Mouse (Mus musculus) midbrain, embryonic 11.5 days (tissue): ENCODE measurements around the gene Gm6040. TPM values are rescaled to one million over a fixed set of nuclear protein-coding genes. Genes with fewer than 3 reads are reported as not detected.

Experiments used
- ATAC-seq: fragments of 200-750 bp; cut with Nextera tagmentation; 2 replicates; pipeline ENCODE4 v1.8.0; 2017; ENCODE audit warnings: moderate TSS enrichment, moderate library complexity; ENCODE audit not compliant: low FRiP score
- DNase-seq: peaks from one replicate; pipeline ENCODE4 v3.0.0; 2015; ENCODE audit warnings: low spot score; ENCODE audit errors: missing footprints
- H3K27ac ChIP-seq: fragments of 300-500 bp; sonication (generic); 2 replicates; pipeline ENCODE4 v1.5.1; 2014; ENCODE audit warnings: low read depth, low read length
- H3K27me3 ChIP-seq: fragments of 300-500 bp; sonication (generic); 2 replicates; pipeline ENCODE4 v1.6.1; 2014; ENCODE audit warnings: mild to moderate bottlenecking, low read length, moderate library complexity, mixed read lengths; ENCODE audit not compliant: control insufficient read depth, insufficient read depth
- H3K36me3 ChIP-seq: fragments of 300-500 bp; sonication (generic); 2 replicates; pipeline ENCODE4 v1.6.1; 2014; ENCODE audit warnings: mild to moderate bottlenecking, low read length, moderate library complexity, mixed read lengths; ENCODE audit not compliant: control insufficient read depth, insufficient read depth
- H3K4me1 ChIP-seq: fragments of 300-500 bp; sonication (generic); 2 replicates; pipeline ENCODE4 v1.6.1; 2014; ENCODE audit warnings: low read length; ENCODE audit not compliant: control insufficient read depth, insufficient read depth
- H3K4me2 ChIP-seq: fragments of 300-500 bp; sonication (generic); 2 replicates; pipeline ENCODE4 v1.6.1; 2014; ENCODE audit warnings: mild to moderate bottlenecking, moderate library complexity
- H3K4me3 ChIP-seq: fragments of 300-500 bp; sonication (generic); 2 replicates; pipeline ENCODE4 v1.5.1; 2014; ENCODE audit warnings: low read depth, low read length
- H3K9ac ChIP-seq: fragments of 300-500 bp; sonication (generic); 2 replicates; pipeline ENCODE4 v1.6.1; 2014; ENCODE audit warnings: low read length
- H3K9me3 ChIP-seq: fragments of 300-500 bp; sonication (generic); 2 replicates; pipeline ENCODE4 v1.6.1; 2016; ENCODE audit warnings: low read length; ENCODE audit not compliant: control insufficient read depth
- WGBS: fragments of 180-500 bp; shearing (Covaris S2); extraction: QIAGEN DNeasy Blood & Tissue Kit; methylation state at CpG from one replicate; pipeline ENCODE4 v1.1.7; 2014; 5-methylcytosine and 5-hydroxymethylcytosine counted together
- polyA plus RNA-seq: library from polyadenylated mRNA; unstranded; fragments of >200 nt; fragmentation: Nextera tagmentation; extraction: Ambion mirVana; gene quantifications from 2 replicates; pipeline ENCODE4 v1.2.1, GENCODE M21; 2014

Gene Gm6040
- polyA plus RNA-seq, result not detected in 2 replicates

GRCm38 (mm10) chr8:20921971-20922370 is at the start of gene Gm6040:
Gene Gm6040, minus strand, starts transcription at chr8:20922071.
- Histone ChIP-seq H3K27ac (no peak within 1 kb of the TSS), H3K4me2 (no peak within 1 kb of the TSS), H3K9me3 (peaks cover 23% of the 10 kb centered on the region; the same call in 1 of the 2 replicates), H3K9ac (no peak within 1 kb of the TSS), H3K4me1 (no peaks in the 10 kb centered on the region), H3K36me3 (no peaks in the 10 kb centered on the region), H3K4me3 (no peak within 1 kb of the TSS), H3K27me3 (no peaks in the 10 kb centered on the region)
- no peak for ATAC-seq
- DNase-seq, result no peak
- WGBS, result 79% methylated on average over 3 of the region's 3 CpGs

GRCm38 (mm10) chr8:20964531-20964930 is 42.7 kb upstream of the Gm6040 start:
- ATAC-seq, result no peak
- Histone ChIP-seq H3K9me3 (peaks cover 3% of the 10 kb centered on the region; the same call in 1 of the 2 replicates), H3K4me1 (no peaks in the 10 kb centered on the region), H3K9ac (no peak overlapping the region), H3K27me3 (no peaks in the 10 kb centered on the region), H3K36me3 (no peaks in the 10 kb centered on the region), H3K27ac (no peak overlapping the region), H3K4me2 (no peak overlapping the region), H3K4me3 (no peak overlapping the region)
- WGBS, result 86% methylated on average over 2 of the region's 2 CpGs
- DNase-seq, result no peak

GRCm38 (mm10) chr8:20944610-20945009 is 22.7 kb upstream of the Gm6040 start, which contains the start of gene AY761185:
Gene AY761185, minus strand, starts transcription at chr8:20944710.
- no peak for ATAC-seq
- Histone ChIP-seq H3K9me3 (peaks cover 5% of the 10 kb centered on the region), H3K4me1 (no peaks in the 10 kb centered on the region)

DNA sequence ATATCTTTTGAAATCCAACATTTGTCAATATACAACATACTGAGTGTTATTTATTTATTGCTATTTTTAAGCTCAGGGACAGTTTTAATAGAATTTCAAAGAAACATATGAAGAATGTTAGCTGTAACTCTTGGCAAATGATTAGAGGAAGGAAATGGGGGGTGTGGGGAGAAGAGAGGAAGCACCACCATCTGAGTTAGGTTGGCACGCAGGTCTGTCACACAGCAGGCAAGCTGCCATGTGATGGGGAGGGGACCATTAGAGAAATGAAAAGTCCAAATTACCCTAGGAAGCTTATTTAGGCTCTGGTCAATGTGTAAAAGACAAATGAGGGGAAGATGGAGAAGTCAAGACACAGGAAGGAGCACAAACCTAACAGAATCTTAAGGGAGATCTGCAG is 9.6 kb downstream of the Gm6040 start:
- DNase-seq (no peak), ATAC-seq (no peak)
- H3K4me1 ChIP-seq, result no peaks in the 10 kb centered on the region
- H3K4me3 ChIP-seq, result no peak overlapping the region
- H3K9me3 ChIP-seq, result peaks cover 4% of the 10 kb centered on the region; the same call in 1 of the 2 replicates
- no peaks in the 10 kb centered on the region for H3K36me3 ChIP-seq
- H3K27me3 ChIP-seq, result no peaks in the 10 kb centered on the region
- H3K4me2 ChIP-seq, result no peak overlapping the region
- H3K27ac ChIP-seq, result no peak overlapping the region
- 80% methylated on average over 1 of the region's 1 CpGs for WGBS
- no peak overlapping the region for H3K9ac ChIP-seq

More at GRCm38 (mm10) chr8:20944610-20945009, 22.7 kb upstream of the Gm6040 start, which contains the start of gene AY761185:
- Histone ChIP-seq H3K4me3 (no peak within 1 kb of the TSS), H3K4me2 (no peak within 1 kb of the TSS), H3K27me3 (no peaks in the 10 kb centered on the region), H3K9ac (no peak within 1 kb of the TSS), H3K27ac (no peak within 1 kb of the TSS), H3K36me3 (no peaks in the 10 kb centered on the region)
- DNase-seq, result no peak
- WGBS, result 76% methylated on average over 3 of the region's 3 CpGs

GRCm38 (mm10) chr8:20908256-20908655 is 13.6 kb downstream of the Gm6040 start:
- 74% methylated on average over 2 of the region's 2 CpGs for WGBS

DNA sequence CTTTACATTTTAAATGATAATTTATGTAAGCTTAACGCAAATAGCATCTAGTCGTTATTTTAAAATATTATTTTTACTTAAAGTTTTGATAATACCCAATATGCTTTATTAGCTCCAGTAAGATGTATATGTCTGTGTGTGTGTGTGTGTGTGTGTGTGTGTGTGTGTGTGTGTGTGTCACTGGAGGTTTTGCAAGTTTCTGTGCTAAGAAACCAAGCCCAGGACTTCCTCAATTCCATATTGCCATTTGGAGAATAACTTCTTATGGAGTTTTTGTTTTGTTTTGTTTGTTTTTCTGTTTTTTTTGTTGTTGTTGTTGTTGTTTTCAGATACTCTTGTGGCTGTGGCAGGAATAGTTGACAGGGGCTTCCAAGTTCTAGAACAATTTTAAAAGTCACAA is 14.8 kb downstream of the Gm6040 start:
- DNase-seq, result no peak
- no peak overlapping the region for H3K27ac ChIP-seq
- no peaks in the 10 kb centered on the region for H3K27me3 ChIP-seq
- peaks cover 9% of the 10 kb centered on the region; the same call in 1 of the 2 replicates for H3K9me3 ChIP-seq
- 85% methylated on average over 2 of the region's 2 CpGs for WGBS
- no peaks in the 10 kb centered on the region for H3K4me1 ChIP-seq
- H3K9ac ChIP-seq, result no peak overlapping the region
- ATAC-seq, result no peak
- no peaks in the 10 kb centered on the region for H3K36me3 ChIP-seq
- no peak overlapping the region for H3K4me2 ChIP-seq
- no peak overlapping the region for H3K4me3 ChIP-seq

More at GRCm38 (mm10) chr8:20908256-20908655, 13.6 kb downstream of the Gm6040 start:
- H3K9me3 ChIP-seq, result peaks cover 9% of the 10 kb centered on the region; the same call in 1 of the 2 replicates
- H3K9ac ChIP-seq, result no peak overlapping the region
- H3K27me3 ChIP-seq, result no peaks in the 10 kb centered on the region
- ATAC-seq (no peak), DNase-seq (no peak)
- no peak overlapping the region for H3K4me2 ChIP-seq
- H3K4me1 ChIP-seq, result no peaks in the 10 kb centered on the region
- no peak overlapping the region for H3K27ac ChIP-seq
- no peak overlapping the region for H3K4me3 ChIP-seq
- no peaks in the 10 kb centered on the region for H3K36me3 ChIP-seq

GRCm38 (mm10) chr8:20902527-20902926 is 19.3 kb downstream of the Gm6040 start, which contains the start of gene Gm15056:
Gene Gm15056, minus strand, starts transcription at chr8:20902627.
- 51% methylated on average over 2 of the region's 2 CpGs for WGBS
- no peaks in the 10 kb centered on the region for H3K36me3 ChIP-seq
- H3K4me3 ChIP-seq, result no peak within 1 kb of the TSS
- H3K9ac ChIP-seq, result no peak within 1 kb of the TSS
- ATAC-seq (no peak), DNase-seq (no peak)
- no peaks in the 10 kb centered on the region for H3K4me1 ChIP-seq
- H3K27me3 ChIP-seq, result no peaks in the 10 kb centered on the region
- peaks cover 17% of the 10 kb centered on the region; the same call in 1 of the 2 replicates for H3K9me3 ChIP-seq
- H3K27ac ChIP-seq, result no peak within 1 kb of the TSS
- no peak within 1 kb of the TSS for H3K4me2 ChIP-seq

GRCm38 (mm10) chr8:20892369-20892768 is 29.5 kb downstream of the Gm6040 start, which contains the start of gene Defb33:
Gene Defb33, plus strand, starts transcription at chr8:20892669.
- WGBS, result 88% methylated on average over 2 of the region's 2 CpGs
- no peak within 1 kb of the TSS for H3K4me3 ChIP-seq
- no peaks in the 10 kb centered on the region for H3K27me3 ChIP-seq
- H3K4me2 ChIP-seq, result no peak within 1 kb of the TSS
- ATAC-seq (no peak), DNase-seq (no peak)
- no peak within 1 kb of the TSS for H3K9ac ChIP-seq
- no peaks in the 10 kb centered on the region for H3K4me1 ChIP-seq
- H3K36me3 ChIP-seq, result no peaks in the 10 kb centered on the region
- H3K9me3 ChIP-seq, result peaks cover 13% of the 10 kb centered on the region; the same call in 1 of the 2 replicates
- no peak within 1 kb of the TSS for H3K27ac ChIP-seq

DNA sequence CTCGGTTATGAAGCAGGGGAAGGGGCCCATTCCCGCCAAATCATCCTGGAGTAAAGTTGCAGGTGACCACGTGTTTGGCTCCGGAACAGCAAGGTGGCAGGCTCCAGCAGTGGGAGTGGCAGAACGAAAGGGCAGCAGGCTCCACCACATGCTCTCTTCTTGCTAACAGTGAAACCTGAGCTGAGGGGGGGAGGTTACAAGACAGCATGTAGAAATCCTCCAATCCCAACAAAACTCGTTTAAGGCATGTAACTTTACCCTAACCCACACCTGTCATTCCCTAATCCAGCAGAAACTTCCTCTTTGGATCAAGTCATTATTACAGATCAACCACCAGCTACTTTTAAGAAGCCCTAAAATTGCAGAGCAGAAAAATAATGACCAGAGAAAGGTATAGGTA is 47.3 kb downstream of the Gm6040 start:
- H3K4me1 ChIP-seq, result no peaks in the 10 kb centered on the region
- H3K9ac ChIP-seq, result no peak overlapping the region
- H3K27me3 ChIP-seq, result no peaks in the 10 kb centered on the region
- no peaks in the 10 kb centered on the region for H3K36me3 ChIP-seq
- WGBS, result 53% methylated on average over 6 of the region's 6 CpGs
- no peak overlapping the region for H3K27ac ChIP-seq
- no peak for ATAC-seq
- H3K4me3 ChIP-seq, result no peak overlapping the region
- H3K9me3 ChIP-seq, result peaks cover 2% of the 10 kb centered on the region; the same call in 1 of the 2 replicates
- no peak for DNase-seq
- no peak overlapping the region for H3K4me2 ChIP-seq
